Mouse (Mus musculus): Measurements from ENCODE around the gene Gli3. TPM values are rescaled to one million over a fixed set of nuclear protein-coding genes. Genes with fewer than 3 reads are reported as not detected.

Gli3 gene
- polyA plus RNA-seq, 1 experiment from 2014 or later, result 0.30 TPM

GRCm38 (mm10) chr13:15517048-15517760 is 54.2 kb downstream of the Gli3 start:
- WGBS (ENCODE audit: insufficient replicate concordance), result 59% methylated on average over 9 of the region's 9 CpGs
- Histone ChIP-seq H3K9me3 (replicated peaks; ENCODE audit: control insufficient read depth, low read length) (no peaks in the 10 kb centered on the region), H3K36me3 (ENCODE audit: control insufficient read depth, insufficient read depth) (no peaks in the 10 kb centered on the region), H3K27me3 (ENCODE audit: control insufficient read depth, insufficient read depth, low read depth, low read length) (no peaks in the 10 kb centered on the region), H3K27ac (ENCODE audit: low read length) (no peak overlapping the region), H3K4me2 (ENCODE audit: low read depth, low read length) (no peak overlapping the region), H3K4me3 (ENCODE audit: low read depth, low read length) (no peak overlapping the region), H3K9ac (ENCODE audit: low read depth, low read length) (no peak overlapping the region), H3K4me1 (ENCODE audit: control insufficient read depth, low read depth, low read length) (no peaks in the 10 kb centered on the region)
- ATAC-seq (ENCODE audit: low read depth), result no peak

- 76% methylated on average over 2 of the region's 2 CpGs for WGBS (ENCODE audit: insufficient replicate concordance)
- H3K36me3 ChIP-seq (ENCODE audit: control insufficient read depth, insufficient read depth), result no peaks in the 10 kb centered on the region
- ATAC-seq (ENCODE audit: low read depth), result no peak
- H3K4me2 ChIP-seq (ENCODE audit: low read depth, low read length), result no peak overlapping the region
- H3K4me3 ChIP-seq (ENCODE audit: low read depth, low read length), result no peak overlapping the region
- H3K4me1 ChIP-seq (ENCODE audit: control insufficient read depth, low read depth, low read length), result no peaks in the 10 kb centered on the region
- H3K27ac ChIP-seq (ENCODE audit: low read length), result no peak overlapping the region
- no peaks in the 10 kb centered on the region for H3K9me3 ChIP-seq (replicated peaks; ENCODE audit: control insufficient read depth, low read length)
- H3K9ac ChIP-seq (ENCODE audit: low read depth, low read length), result no peak overlapping the region
- H3K27me3 ChIP-seq (ENCODE audit: control insufficient read depth, insufficient read depth, low read depth, low read length), result no peaks in the 10 kb centered on the region
Measured at GRCm38 (mm10) chr13:15520353-15520752, 57.3 kb downstream of the Gli3 start.

- Histone ChIP-seq H3K36me3 (ENCODE audit: control insufficient read depth, insufficient read depth) (no peaks in the 10 kb centered on the region), H3K27me3 (ENCODE audit: control insufficient read depth, insufficient read depth, low read depth, low read length) (no peaks in the 10 kb centered on the region), H3K4me2 (ENCODE audit: low read depth, low read length) (no peak overlapping the region), H3K9ac (ENCODE audit: low read depth, low read length) (no peak overlapping the region), H3K4me3 (ENCODE audit: low read depth, low read length) (no peak overlapping the region), H3K27ac (ENCODE audit: low read length) (no peak overlapping the region), H3K9me3 (replicated peaks; ENCODE audit: control insufficient read depth, low read length) (no peaks in the 10 kb centered on the region), H3K4me1 (ENCODE audit: control insufficient read depth, low read depth, low read length) (no peaks in the 10 kb centered on the region)
- no peak for ATAC-seq (ENCODE audit: low read depth)
- 55% methylated on average over 3 of the region's 3 CpGs for WGBS (ENCODE audit: insufficient replicate concordance)
Measured at GRCm38 (mm10) chr13:15522153-15522552, 59.1 kb downstream of the Gli3 start.

DNA sequence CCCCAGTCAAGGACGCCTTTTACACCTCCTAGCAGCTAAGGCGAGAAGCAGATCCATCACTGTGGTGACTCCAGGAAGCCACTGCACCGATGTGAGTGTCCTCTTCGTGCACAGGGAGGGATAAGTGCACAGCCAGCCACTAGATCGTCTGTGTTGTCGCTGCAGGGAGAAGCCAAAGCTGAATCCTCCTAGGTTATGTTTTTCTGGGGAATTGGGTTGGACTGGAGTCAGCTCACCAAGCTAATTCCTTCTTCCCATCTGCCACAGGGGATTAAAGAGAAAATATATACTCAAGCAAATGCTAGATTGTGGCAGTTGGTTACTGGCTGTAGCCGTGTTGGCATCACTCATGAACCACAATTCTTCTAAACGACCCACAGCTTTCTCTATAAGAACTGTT is 61.2 kb downstream of the Gli3 start:
- H3K36me3 ChIP-seq (ENCODE audit: control insufficient read depth, insufficient read depth), result no peaks in the 10 kb centered on the region
- no peak overlapping the region for H3K4me2 ChIP-seq (ENCODE audit: low read depth, low read length)
- no peaks in the 10 kb centered on the region for H3K9me3 ChIP-seq (replicated peaks; ENCODE audit: control insufficient read depth, low read length)
- WGBS (ENCODE audit: insufficient replicate concordance), result 56% methylated on average over 8 of the region's 8 CpGs
- no peaks in the 10 kb centered on the region for H3K4me1 ChIP-seq (ENCODE audit: control insufficient read depth, low read depth, low read length)
- no peak overlapping the region for H3K4me3 ChIP-seq (ENCODE audit: low read depth, low read length)
- H3K9ac ChIP-seq (ENCODE audit: low read depth, low read length), result no peak overlapping the region
- ATAC-seq (ENCODE audit: low read depth), result no peak
- H3K27ac ChIP-seq (ENCODE audit: low read length), result no peak overlapping the region
- no peaks in the 10 kb centered on the region for H3K27me3 ChIP-seq (ENCODE audit: control insufficient read depth, insufficient read depth, low read depth, low read length)

- 75% methylated on average over 4 of the region's 4 CpGs for WGBS (ENCODE audit: insufficient replicate concordance)
- no peak overlapping the region for H3K9ac ChIP-seq (ENCODE audit: low read depth, low read length)
Measured at GRCm38 (mm10) chr13:15526691-15527090, 63.7 kb downstream of the Gli3 start.

DNA sequence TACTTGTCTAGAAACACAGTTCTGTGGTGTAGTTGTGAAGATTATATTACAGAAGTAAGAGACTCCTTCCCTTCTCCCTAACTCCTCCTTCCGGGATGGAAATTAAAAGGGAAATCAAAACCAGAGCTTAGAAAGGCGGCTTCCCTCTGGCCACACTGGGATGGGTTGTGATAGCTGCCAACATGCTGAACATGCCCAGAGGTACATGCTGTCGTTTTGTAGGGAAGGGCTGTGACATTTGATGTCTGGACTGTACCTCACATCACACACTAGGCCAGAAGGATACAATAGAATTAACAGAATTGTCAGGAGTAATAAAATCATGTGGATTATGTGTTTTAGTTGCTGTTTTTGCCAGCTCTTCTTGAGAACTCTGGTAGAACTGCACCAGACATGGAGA is 68.5 kb downstream of the Gli3 start:
- no peak for ATAC-seq (ENCODE audit: low read depth)

More at GRCm38 (mm10) chr13:15526691-15527090, 63.7 kb downstream of the Gli3 start:
- no peaks in the 10 kb centered on the region for H3K4me1 ChIP-seq (ENCODE audit: control insufficient read depth, low read depth, low read length)
- H3K27ac ChIP-seq (ENCODE audit: low read length), result no peak overlapping the region
- no peak overlapping the region for H3K4me2 ChIP-seq (ENCODE audit: low read depth, low read length)
- H3K27me3 ChIP-seq (ENCODE audit: control insufficient read depth, insufficient read depth, low read depth, low read length), result no peaks in the 10 kb centered on the region
- ATAC-seq (ENCODE audit: low read depth), result no peak
- no peaks in the 10 kb centered on the region for H3K9me3 ChIP-seq (replicated peaks; ENCODE audit: control insufficient read depth, low read length)
- H3K4me3 ChIP-seq (ENCODE audit: low read depth, low read length), result no peak overlapping the region
- H3K36me3 ChIP-seq (ENCODE audit: control insufficient read depth, insufficient read depth), result no peaks in the 10 kb centered on the region

DNA sequence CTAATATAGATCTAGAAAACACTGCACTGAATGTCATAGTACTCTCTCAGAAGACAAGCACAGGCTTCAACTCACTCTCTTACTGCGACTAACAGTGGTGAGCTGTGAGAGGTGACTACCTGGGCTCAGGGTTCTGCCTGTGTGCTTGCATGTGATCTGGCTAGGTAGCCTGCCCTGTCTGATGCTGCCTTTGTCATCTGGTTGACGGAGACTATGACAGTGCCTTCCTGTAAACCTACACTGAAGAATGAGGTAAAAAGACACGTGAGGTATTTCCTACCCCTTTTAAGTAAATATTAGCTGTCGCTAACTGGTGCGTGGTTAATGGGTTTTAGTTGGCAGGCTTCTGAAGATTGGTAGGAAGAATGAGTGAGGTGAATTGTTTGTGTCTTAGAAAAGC is 74.2 kb downstream of the Gli3 start:
- Histone ChIP-seq H3K4me1 (ENCODE audit: control insufficient read depth, low read depth, low read length) (no peaks in the 10 kb centered on the region), H3K9me3 (replicated peaks; ENCODE audit: control insufficient read depth, low read length) (no peaks in the 10 kb centered on the region), H3K4me3 (ENCODE audit: low read depth, low read length) (no peak overlapping the region), H3K9ac (ENCODE audit: low read depth, low read length) (no peak overlapping the region), H3K27ac (ENCODE audit: low read length) (no peak overlapping the region), H3K36me3 (ENCODE audit: control insufficient read depth, insufficient read depth) (no peaks in the 10 kb centered on the region), H3K27me3 (ENCODE audit: control insufficient read depth, insufficient read depth, low read depth, low read length) (no peaks in the 10 kb centered on the region), H3K4me2 (ENCODE audit: low read depth, low read length) (no peak overlapping the region)
- WGBS (ENCODE audit: insufficient replicate concordance), result 56% methylated on average over 5 of the region's 5 CpGs
- no peak for ATAC-seq (ENCODE audit: low read depth)

More for the DNA sequence above, 68.5 kb downstream of the Gli3 start:
- H3K9me3 ChIP-seq (replicated peaks; ENCODE audit: control insufficient read depth, low read length), result no peaks in the 10 kb centered on the region
- H3K4me1 ChIP-seq (ENCODE audit: control insufficient read depth, low read depth, low read length), result no peaks in the 10 kb centered on the region
- whole genome bisulfite sequencing (ENCODE audit: insufficient replicate concordance), result 40% methylated on average over 3 of the region's 3 CpGs
- no peak overlapping the region for H3K27ac ChIP-seq (ENCODE audit: low read length)
- no peaks in the 10 kb centered on the region for H3K27me3 ChIP-seq (ENCODE audit: control insufficient read depth, insufficient read depth, low read depth, low read length)
- H3K36me3 ChIP-seq (ENCODE audit: control insufficient read depth, insufficient read depth), result no peaks in the 10 kb centered on the region
- no peak overlapping the region for H3K9ac ChIP-seq (ENCODE audit: low read depth, low read length)
- no peak overlapping the region for H3K4me3 ChIP-seq (ENCODE audit: low read depth, low read length)
- no peak overlapping the region for H3K4me2 ChIP-seq (ENCODE audit: low read depth, low read length)

- Histone ChIP-seq H3K9ac (ENCODE audit: low read depth, low read length) (no peak overlapping the region), H3K27me3 (ENCODE audit: control insufficient read depth, insufficient read depth, low read depth, low read length) (no peaks in the 10 kb centered on the region), H3K27ac (ENCODE audit: low read length) (no peak overlapping the region), H3K4me2 (ENCODE audit: low read depth, low read length) (no peak overlapping the region), H3K4me1 (ENCODE audit: control insufficient read depth, low read depth, low read length) (no peaks in the 10 kb centered on the region), H3K9me3 (replicated peaks; ENCODE audit: control insufficient read depth, low read length) (no peaks in the 10 kb centered on the region), H3K36me3 (ENCODE audit: control insufficient read depth, insufficient read depth) (no peaks in the 10 kb centered on the region), H3K4me3 (ENCODE audit: low read depth, low read length) (no peak overlapping the region)
- 68% methylated on average over 3 of the region's 3 CpGs for WGBS (ENCODE audit: insufficient replicate concordance)
- ATAC-seq (ENCODE audit: low read depth), result no peak
Measured at GRCm38 (mm10) chr13:15537611-15538010, 74.6 kb downstream of the Gli3 start.

- H3K9ac ChIP-seq (ENCODE audit: low read depth, low read length), result no peak overlapping the region
- 53% methylated on average over 2 of the region's 2 CpGs for WGBS (ENCODE audit: insufficient replicate concordance)
- no peak overlapping the region for H3K4me2 ChIP-seq (ENCODE audit: low read depth, low read length)
- H3K9me3 ChIP-seq (replicated peaks; ENCODE audit: control insufficient read depth, low read length), result no peaks in the 10 kb centered on the region
- no peak overlapping the region for H3K27ac ChIP-seq (ENCODE audit: low read length)
- H3K36me3 ChIP-seq (ENCODE audit: control insufficient read depth, insufficient read depth), result no peaks in the 10 kb centered on the region
- H3K4me3 ChIP-seq (ENCODE audit: low read depth, low read length), result no peak overlapping the region
- no peak for ATAC-seq (ENCODE audit: low read depth)
- H3K4me1 ChIP-seq (ENCODE audit: control insufficient read depth, low read depth, low read length), result no peaks in the 10 kb centered on the region
- H3K27me3 ChIP-seq (ENCODE audit: control insufficient read depth, insufficient read depth, low read depth, low read length), result no peaks in the 10 kb centered on the region
Measured at GRCm38 (mm10) chr13:15538389-15538788, 75.4 kb downstream of the Gli3 start.

Measured in liver, embryonic 16.5 days (tissue).